Mouse (Mus musculus) R1 (cell line): ENCODE results near the gene Aig1.

Experiments used
- DNase-seq: peaks from one replicate; pipeline ENCODE4 v3.0.0-alpha.2; 2018; ENCODE audit warnings: low read depth, low spot score

The Aig1 gene

DNA sequence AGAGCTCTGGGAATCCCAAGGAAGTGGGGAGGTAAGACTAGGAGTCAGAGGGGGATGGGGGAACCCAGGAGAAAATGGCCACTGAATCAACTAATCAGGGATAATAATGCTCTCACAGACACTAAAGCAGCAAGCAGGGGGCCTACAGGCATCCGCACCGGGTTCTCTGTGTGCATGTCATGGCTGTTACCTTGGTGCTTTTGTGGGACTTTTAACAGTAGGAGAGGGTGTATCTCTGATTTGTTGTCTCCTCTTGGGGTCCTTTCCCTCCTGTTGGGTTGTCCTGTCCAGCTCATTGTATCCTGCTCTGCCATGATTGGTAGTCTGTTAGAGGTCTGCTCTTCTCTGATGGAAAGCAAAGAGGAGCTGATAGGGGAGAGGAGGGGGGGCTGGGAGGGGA lies 19.6 kb downstream of the Aig1 start:
- no peak for DNase-seq

DNA sequence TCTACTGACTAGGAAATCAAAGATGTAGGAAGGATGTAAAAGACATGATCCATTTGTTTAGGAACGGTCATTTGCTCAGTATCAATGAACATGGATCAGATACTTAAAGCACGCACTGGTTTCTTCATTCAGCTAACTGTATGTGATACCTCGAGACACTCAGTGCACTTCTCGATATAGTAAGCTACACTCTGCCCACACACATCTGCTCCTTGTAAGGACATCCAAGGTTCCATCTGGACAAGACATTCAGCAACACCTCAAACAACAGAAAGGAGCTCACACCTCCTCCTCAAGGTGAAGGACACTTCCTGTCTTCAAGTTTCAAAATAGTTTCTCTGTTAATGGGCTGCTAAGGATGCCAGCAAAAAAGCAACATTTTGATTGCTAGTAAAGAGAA lies 23.9 kb downstream of the Aig1 start:
- DNase-seq: no peak

DNA sequence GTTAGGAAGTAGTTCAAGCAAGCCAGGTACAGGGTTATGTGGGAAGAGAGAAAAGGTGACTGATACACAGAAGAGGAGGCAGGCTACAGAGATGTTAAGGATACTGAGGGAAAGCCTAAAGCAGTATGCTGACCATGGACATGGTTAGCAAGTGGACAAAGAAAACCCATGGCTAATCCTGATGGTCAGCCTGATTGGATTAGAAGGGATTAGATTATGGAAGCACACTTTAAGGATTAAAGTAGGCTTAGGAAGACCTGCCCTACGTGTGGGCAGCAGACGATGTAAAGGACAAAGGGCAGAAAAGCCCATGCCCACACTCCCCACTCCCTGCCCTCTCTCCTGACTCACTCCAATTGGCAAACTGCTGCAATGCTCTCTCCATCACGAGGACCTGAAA lies 25.0 kb downstream of the Aig1 start:
- no peak for DNase-seq

DNA sequence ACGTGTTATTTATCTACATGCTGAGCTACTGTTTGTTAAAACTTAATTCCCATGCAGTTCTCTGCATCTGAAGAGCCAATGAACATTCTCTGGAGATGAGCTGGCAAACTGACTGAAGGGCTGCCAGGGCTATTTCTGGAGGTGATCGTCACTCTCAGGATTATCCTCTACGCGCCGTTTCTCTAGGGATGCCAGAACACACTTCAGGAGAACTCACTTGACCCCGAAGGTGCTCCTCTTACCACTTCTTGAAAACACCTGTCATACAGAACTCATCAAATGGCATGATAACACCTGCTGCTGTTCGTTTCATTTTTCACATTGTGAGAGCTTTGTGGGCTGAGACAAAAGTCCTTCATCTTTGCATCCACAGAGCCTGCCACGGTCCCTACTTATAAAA lies 25.9 kb downstream of the Aig1 start:
- no peak for DNase-seq

DNA sequence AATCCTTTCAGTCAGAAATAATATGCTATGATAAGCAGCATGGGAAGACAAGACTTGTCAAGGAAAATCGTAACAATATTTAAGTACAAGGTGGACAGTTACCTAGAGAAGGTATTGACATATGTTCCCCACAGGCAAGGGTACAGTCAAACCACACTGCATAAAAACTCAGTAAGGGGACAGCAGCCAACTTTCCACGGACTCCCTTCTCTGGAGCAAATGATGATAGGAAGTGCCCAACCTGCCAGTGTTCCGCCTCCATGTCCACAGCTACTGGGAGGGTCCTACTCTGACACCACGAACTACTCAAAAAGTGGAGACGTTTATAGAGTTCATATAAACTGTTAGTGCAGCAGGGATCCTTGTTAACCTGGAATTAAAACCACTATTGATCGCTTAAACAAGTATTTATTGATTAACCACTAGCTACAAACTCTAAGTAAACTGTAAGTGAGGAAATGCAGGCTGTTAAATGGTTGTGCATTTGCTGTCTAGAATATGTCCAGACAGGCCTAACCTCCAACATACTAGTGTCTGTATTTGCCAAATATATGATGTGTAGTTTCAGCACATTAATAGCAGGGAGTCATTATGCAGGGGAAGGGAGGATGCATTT lies 30.2 kb downstream of the Aig1 start:
- DNase-seq: no peak

DNA sequence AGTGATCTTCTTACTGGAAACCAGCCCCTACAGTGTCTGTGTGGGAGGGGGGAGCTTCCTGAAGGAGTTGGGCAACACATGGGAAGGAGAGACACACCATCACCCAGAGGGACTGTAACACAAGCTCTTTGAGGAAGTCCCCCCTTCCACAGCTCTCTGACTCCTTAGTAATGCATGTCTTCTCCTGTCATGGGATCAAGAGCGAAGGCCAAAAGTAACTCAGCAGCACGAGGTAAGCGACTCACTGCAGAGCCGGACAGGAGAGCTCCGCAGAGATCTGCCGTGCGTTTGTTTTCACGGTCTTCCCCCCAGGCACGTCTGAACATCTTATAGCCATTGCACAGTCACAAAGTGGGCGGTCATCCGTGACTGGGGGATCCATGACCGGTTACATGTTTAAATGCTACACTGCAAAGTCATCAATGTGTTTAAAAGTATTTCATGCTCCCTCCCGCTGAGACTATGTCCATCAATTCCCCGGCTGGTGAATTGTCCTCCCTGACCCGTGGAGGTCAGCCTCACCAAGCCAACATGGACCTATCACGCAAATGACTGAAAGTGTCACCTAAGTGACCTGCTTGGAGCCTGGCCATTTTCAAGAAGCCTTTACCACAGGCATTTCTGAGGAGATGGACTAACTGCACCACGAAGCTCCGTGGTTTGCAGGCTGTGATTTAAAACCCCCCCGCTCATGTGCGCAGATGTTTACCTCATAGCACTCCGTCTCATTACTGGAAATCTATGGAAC lies 30.9 kb downstream of the Aig1 start:
- no peak for DNase-seq

DNA sequence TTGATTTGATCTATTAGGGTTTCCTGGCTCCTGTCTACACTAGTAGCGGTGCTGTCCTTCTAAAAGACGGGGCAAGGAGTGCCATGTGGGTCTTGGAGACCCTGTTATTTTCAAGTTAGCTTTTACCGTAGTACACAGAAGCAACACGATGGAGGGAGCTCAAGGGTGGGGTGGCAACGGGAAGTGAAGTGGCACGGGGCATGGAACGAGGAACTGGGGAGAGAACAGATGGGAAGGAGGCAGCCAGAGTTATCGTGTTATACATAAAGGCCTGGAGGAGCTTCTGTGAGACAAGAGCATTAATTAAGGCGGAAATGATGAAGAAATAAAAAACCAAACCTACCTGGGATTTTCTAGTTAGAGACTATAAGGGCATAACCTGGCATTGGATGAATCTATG lies 31.8 kb downstream of the Aig1 start:
- no peak for DNase-seq

DNA sequence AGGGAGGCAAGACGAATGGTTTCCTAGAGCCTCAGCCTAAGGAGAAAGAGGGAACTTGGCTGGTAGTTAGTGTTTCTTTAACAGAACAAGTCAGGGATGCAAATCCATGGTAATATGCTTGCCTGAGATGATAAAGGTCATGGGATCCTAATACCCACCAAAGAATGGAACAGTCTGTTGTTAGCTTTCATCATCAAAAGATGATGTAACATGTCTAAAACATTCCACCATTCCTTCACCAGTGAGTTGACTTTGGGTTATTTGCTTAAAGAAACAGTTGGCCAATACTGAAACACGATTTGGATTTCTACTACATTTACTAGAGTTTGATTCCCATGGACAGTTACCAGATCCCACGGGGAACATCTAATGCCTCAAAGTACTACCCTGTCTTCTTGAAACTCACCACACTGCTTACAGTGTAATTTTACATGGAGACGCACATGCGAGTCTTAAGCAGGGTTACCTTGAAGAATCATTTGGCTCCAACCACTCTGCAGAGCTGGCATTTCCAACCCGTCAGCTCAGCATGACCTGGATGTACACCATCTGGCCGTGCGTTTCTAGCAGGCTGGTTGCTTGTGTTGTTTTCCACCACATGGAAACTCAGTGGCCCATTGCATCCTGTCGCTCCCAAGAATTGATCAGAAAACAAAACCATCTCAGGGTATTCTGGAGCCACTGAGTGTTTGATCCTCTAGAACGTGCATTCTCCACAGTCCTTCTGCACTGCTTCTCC lies 32.9 kb downstream of the Aig1 start:
- DNase-seq: no peak

DNA sequence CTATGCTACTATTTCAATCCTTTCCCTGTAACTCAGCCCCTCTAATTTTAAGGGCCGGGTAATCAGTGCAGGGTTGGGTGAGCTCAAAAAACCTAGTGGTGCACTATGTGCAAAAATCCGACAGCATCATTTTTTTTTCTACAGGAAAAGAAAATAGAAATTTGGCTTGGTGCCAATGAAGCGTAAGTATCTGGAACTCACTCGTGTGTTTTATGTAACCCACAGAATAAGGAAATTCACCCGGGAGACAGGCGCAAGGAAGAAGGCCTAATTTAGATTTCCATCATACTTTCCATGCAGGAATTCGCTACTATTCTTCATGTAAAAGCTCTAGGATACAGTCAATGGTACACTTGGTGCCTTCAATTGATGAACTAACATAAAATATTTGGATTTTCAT lies 34.7 kb downstream of the Aig1 start:
- DNase-seq: no peak

DNA sequence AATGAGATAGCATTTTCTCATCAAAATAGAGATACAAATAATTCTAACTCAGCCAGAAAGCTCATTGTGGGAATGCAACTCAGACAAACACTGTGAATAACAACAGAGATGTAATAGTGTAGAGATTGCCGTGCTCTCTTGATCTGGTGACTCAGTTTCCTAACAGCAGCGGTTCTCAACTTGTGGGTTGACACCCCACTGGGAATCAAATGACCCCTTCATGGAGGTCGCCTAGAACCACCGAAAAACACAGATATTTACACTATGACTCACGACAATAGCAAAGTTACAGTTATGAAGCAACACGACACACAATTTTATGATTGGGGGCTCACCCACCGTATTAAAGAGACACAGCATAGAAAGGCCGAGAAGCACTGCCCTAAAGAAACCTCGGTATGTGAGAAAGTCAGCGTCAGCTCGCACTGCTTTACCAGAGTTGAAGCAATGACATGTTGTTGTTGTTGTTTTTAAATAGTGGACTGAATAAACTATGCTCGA lies 35.7 kb downstream of the Aig1 start:
- no peak for DNase-seq

DNA sequence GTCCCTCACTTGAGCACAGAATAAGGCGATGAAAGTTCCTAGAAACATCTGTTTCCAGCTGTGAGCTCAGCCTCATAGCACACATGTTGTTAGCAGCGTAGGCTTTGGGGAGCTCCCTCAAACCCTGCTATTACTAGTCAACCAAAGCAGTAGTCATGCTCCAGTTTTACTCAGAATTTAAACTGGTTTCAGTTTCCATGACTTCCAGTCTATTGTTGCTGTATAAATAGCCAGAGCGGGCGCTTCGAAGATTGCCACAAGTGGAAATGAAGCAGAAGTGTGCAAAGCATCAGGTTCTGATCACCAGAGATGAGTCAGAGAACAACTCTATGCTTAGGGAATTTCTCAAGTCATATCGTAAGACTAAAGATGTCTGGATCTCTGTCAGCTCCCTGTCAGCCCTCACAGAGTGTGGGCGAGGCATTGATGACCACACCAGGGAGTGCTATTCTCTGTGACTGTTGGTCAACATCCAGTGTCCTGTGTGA lies 36.2 kb downstream of the Aig1 start:
- DNase-seq: no peak

DNA sequence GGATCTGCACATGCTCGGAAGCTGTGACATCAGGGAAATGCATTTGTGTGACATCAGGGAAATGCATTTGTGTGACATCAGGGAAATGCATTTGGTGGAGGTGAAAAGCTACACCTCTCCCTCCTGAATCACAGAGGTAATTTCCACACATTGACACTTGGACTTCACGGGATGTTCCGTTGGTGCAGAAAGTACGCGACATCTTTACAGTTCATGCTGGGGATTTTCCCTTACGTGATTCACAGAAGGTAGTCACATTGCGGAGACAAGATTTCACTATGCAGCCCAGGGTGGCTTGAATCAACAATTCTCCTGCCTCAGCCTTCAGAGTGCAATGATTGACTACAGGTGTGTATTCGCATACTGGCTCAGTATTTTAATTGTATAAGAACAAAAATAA lies 41.6 kb downstream of the Aig1 start:
- no peak for DNase-seq

DNA sequence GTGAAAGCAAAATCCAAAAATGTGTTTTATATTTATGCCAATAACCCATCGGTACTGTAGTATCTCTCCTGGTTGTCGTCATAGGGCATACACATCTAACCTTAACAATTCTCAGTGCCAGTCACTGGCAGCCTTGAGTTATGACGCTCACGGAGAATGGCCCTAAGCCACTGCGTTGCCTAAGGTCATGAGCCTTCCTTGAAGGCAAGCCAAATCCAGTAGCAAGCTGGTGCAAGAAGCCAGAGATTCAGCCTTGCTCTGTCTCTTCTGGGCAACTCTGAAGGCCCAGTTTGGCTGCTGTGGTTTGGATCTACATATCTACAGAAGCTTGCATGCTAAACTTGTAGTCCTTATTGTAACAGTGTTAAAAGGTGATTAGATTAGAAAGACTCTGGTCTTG lies 55.2 kb downstream of the Aig1 start:
- no peak for DNase-seq

DNA sequence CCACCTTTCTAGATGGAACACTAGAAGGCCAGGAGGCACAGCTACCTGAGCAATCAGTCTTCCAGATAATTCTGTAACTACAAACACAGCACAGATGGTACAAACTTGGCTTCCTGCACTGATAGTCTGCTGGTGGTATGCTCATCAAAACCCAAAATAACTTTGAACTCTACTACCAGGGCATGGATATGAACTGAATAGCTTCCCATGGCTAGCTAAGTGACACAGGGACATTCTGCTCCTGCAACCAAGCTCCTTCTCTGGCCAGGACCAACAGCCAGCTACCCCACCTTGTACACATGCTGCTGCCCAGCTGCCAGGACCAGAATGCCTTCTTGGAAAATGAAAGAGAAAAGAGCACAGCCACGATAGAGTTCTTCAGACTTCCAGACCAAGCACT lies 60.5 kb downstream of the Aig1 start:
- no peak for DNase-seq

DNA sequence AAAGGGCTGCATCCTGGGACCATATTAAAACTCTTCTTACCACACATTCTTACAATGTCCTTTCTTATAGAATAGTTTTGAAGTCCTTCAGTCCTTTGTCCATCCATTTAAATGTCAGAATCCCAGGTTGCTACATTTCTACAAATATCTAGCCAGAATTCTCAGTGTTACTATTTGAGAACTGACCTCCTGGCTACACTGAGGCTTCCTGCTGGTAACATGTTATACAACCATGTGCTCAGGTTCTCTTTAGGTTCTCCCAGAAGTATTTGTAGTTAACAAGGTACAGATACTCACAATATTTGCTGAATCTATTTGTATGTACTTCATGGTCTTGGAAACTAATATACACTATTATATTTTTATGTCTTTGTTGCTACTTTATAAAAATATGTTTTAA lies 62.0 kb downstream of the Aig1 start:
- no peak for DNase-seq

DNA sequence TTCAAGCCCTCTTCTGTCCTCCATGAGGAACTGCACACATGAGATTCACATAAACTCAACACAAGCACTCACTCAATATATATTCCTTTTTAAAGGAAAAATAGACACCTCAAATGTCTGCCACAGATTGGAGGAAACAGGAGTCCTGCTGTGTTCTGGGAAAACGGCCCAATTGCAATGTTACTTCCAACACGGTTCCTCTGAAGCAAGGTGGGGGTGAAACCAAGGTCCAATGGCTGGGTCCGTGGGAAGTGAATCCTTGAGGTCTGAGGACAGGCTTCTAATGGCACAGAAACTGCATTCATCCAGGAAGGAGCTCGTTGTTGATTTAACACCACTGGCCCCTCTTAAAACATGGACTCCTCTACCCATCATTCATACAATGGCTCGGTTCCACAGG lies 67.5 kb downstream of the Aig1 start:
- no peak for DNase-seq

DNA sequence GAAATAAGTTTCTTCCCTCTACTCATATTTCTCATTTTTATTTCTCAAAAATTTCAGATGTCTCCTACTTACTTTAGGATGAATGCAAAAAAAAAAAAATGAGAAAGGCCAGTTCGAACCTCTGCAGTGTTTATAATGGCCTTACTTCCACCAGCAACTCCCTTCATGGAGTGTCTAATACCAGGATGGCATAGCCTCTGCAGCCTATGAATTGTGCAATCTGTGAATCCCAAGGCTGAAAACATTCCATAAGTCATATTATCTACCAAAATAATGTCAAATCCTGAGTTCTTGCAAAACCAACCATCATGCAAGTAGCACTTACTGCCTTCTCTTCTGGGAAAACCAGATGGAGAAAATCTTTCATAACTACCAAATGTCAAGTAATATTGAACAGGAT lies 75.3 kb downstream of the Aig1 start:
- no peak for DNase-seq

DNA sequence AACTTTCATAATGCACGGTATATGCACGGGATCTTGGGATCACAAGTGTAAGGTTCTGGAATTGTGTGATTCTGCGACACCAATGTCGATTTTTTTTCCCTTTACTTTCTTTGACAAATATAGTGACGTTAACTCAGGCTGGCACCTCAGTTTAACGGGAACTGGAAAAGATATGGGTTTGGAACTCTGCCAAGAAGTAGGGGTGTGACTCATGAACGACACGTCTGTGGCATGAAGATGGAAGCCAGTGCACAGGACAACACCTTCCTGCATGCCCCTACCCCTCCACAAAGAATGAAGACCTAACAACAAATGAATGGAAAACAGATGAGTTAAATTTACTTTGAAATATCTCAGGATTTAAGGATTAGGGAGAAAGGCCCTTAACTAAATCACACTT lies 76.0 kb downstream of the Aig1 start:
- no peak for DNase-seq

DNA sequence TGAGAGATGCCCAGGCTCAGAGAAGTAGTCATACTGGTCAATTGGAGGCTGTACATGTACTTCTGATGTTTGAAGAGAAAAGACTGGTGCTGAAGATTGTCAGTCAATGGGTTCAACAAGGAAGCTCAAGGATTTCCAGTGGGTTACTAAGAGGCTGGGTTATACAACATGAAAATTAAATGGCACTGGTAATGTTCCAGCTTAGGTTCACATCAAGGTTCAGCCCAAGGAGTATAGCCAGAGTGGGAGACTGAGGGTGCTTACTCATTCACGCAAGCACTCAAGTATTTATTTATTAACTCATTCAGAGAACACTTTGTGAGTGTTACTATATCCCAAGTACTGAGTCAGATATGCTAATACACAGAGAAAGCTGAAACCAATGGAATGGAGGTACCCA lies 79.2 kb downstream of the Aig1 start:
- DNase-seq: no peak

DNA sequence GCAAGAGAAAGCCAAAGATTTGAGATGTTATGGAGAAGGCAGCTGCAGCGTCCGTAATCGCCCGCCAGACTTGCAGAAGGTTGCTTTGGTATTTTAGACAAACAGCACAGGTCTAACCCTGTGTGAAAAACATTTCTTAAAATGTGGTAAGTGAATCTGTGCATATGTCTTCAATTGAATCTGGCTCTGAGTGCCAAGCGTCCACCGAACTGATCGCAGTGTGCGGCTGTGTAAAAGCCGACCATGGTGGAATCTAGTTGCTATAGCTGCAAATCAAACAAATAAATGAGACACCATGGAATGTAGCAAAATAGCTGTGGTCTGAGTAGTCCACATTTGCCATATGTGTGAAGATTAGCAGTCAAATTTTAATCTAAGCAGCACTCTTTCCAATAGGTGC lies 80.7 kb downstream of the Aig1 start:
- DNase-seq: no peak

DNA sequence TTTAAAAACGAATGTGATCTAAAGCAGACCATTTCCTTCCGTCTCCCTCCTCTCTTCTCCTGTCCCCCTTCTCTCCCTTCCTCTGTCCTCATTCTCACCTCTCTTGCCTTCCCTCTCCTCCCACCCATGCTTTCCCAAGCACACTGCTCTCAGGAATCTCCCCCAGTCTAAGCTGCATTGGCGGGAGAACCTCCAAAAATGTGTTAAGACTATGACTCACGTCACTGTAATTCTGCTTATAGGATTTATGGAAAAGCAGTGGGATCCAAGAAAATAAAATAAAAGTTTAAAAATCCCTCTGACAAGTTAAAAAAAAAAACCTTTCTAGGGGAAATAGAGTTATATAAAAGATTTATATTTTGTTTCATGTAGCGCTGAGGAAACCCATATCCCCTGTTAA lies 86.0 kb downstream of the Aig1 start:
- DNase-seq: no peak

DNA sequence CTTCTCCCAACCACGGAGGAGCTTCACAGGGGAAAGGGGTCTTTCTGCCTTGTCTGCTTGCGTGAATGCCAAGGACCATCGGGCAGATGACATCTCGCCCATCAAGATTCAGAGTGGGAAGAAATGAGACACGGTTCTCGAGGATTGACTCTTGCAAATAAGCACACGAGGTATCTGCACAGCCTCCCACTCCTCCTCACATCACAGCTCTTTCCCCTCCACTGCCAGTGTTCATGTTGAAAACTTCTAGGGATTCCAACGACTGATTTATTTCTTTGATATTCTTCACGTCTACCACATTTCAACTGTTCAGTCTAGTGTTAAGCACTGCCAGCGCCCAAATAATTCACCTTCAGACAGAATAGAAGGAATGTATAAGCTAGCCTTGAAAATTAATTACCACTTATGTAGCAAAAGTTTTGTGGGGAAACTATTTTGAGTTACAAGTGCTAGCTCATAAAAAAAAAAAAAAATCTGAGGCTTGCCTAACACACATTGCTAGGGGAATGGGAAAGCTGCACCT lies 86.5 kb downstream of the Aig1 start:
- DNase-seq: no peak

DNA sequence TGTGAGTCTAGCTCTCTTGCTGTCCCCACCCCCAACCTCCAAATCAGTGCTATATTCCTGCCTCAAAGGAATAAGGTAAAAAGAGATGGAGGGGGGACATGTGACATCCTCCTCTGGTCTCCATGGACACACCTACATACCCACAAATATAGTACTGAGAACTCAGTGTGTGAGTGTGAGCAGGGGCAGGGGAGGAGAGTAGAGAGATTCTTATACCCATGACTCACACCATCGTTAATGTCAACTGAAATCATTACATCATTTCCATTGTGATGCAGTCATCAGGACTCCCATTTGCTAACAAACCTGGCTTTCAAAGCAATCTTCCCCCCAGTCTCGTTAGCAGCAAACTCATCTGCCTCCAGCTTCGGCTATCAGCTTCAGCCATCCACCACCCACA lies 92.8 kb downstream of the Aig1 start:
- DNase-seq: no peak
